Mouse (Mus musculus) lung, adult 18-20 months (tissue): ENCODE results near the gene C130032M10Rik.
"Not testable (repeated sequence)": the region's sequence is repeated elsewhere in the genome, so short reads cannot be mapped to it uniquely, and the experiment has no call there.

Source experiments
- DNase-seq, 2 experiments: peaks; one replicate each; pipeline ENCODE4 v3.0.0; 2022; ENCODE audit warnings: mixed read lengths in 2 of 2

C130032M10Rik gene

GRCm38 (mm10) chr9:114520529-114520928 is 5.0 kb downstream of the C130032M10Rik start:
- DNase-seq, result not testable (repeated sequence)

- no peak for DNase-seq
Measured at GRCm38 (mm10) chr9:114522041-114522440, 6.5 kb downstream of the C130032M10Rik start.

DNA sequence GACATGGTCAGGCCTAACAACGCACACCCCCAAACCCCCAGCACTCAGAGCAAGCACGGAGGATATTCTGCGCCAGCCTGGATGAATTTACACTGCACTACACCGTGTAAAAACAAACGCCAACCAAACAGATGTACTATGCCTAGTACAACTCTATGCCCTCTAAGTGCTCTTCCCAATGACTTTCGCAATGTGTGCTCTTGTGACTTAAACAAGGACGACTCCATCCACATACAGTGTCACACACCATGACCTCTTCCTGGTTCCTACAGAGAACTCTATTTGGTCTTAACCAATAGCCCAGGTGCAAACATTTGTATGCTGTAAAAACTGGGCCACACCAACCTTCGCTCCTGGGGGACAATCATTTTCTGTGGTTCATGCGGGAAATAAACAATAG is 7.0 kb downstream of the C130032M10Rik start:
- peak in 1 of 2 experiments; percentile 29 for DNase-seq

DNA sequence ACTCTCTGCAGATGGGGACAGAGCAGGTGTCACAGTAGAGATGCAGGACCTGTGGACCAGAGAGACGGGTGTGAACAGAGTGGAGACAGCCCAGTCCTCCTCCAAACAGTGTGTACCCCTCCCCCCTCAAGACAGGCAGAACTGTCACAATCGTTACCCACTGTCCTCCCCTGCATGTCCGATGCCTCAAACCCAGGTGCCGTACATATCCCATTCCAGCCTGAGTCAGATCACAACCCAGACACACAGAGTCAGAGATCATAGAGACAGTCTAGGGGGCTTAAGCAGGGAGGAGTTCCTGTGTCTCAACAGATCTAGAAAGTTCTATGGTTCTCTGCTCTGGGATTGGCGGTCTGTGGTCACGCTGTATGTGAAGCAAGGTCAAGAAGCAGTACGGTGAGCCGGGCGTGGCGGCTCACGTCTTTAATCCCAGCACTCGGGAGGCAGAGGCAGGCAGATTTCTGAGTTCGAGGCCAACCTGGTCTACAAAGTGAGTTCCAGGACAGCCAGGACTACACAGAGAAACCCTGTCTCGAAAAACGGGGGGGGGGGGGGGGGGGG is 9.7 kb downstream of the C130032M10Rik start:
- no peak for DNase-seq

GRCm38 (mm10) chr9:114525891-114526290 is 10.4 kb downstream of the C130032M10Rik start:
- no peak for DNase-seq

DNA sequence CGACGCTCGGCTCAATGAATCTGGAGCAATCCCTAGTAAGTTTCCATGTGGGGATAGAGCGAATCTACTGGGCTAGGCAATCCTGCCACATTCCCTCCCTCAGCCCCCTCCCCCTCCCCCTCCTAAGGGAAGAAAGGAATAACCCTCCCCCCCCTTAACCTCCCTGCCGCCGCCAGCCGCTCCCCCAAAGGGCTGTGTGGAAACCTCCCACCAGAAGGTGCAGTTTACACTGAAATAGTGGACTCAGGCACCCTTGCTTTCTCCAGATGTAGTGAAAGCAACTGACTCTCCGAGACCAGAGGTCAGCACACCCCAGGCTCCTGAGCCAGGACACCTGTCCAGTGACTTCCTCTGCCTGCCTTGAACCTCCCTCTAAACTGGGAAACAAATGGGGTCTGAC is 11.1 kb downstream of the C130032M10Rik start:
- DNase-seq, result no peak

- DNase-seq, result peak; percentile 62 to 64
Measured at GRCm38 (mm10) chr9:114527085-114527484, 11.6 kb downstream of the C130032M10Rik start.

DNA sequence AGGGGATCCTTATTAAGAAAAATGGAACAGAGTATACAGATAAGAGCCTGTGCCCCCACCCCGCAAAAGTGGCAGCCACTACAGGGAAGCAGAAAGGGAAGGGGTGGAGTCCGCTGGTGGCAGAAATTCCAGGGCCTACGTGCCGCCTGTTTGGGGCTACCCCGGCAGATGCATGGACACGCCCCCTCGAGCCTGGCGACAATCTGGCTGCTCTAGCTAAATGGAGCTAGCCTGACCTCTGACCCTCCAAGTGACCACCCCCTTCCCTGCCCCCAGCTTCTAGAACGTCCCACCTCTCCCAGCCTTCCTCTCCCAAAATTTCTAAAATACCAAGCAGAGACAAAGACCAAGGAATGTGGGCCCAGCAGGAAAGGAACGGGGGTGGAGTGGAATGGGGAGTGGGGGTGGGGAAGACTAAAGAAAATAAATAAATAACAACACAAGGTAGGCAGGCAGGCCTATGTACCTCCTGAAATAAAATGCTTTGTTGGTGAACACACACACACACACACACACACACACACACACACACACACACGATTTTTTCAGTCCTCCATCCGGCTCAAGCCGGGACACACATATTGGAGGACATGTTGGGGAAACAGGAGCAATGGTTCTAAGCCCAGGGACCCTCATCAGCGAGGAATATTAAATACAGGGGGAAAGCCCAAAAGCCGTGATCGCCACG is 12.6 kb downstream of the C130032M10Rik start:
- DNase-seq, result peak; percentile 46 to 56

- DNase-seq, result no peak
Measured at GRCm38 (mm10) chr9:114528680-114529048, 13.2 kb downstream of the C130032M10Rik start.

DNA sequence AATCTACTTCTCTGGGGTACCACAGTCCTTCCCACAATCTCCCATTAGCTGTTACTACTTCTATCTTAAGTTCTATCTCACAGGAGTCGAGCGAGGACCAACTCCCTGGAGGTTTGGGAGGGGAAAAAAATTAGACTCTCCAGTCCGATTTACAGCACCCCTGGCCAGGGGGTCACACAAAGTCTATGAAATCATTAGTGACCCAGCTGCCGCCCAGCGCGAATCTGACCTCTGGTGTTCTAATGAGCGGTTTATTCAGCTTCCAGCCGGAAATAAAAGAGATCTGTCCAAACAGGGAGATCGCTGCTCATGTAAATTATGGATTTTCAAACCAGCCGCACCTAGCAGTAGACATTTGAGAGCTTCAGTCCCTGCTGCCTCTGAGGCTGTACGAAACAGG is 15.8 kb downstream of the C130032M10Rik start:
- DNase-seq, result no peak

DNA sequence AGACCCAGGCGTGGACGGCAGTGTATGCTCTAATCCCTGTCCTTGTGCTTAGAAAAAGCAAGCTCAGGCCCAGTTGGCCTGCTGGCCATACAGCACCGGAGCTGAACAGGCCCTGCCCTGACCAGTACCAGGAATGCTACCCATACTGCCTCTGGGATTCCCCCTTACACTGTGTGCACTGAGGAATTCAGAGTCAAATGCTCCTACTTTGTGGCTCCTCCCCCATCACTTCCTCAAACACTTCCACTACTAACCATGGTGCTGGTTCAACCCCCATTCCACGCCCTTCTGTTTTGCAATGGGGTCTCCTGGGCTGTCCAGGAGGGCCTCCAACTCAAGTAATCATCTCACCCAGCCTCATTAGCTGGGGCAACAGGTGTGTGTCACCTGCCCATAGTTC is 18.4 kb downstream of the C130032M10Rik start:
- no peak for DNase-seq

GRCm38 (mm10) chr9:114534747-114535517 is 19.4 kb downstream of the C130032M10Rik start:
- DNase-seq, result no peak

DNA sequence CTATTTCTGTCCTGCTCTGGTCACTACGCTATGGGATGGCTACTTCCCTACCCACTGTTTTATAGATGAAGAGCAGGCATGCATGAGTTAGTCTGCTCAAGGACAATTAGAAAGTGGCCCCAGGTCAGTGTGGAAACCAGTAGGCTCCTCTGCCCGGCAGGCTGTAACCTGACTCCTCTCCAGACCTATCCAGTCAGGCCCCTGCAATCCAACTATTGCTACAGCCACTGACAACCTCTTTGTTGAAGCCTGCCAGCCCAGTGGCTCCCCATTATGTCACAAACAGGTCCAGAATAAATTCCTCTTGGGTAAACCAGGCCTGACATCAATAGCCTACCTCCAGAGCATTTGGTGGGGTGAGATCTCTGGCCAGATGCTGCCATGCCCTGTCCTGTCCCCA is 21.1 kb downstream of the C130032M10Rik start:
- peak in 1 of 2 experiments; percentile 15 for DNase-seq

- no peak for DNase-seq
Measured at GRCm38 (mm10) chr9:114538996-114539563, 23.6 kb downstream of the C130032M10Rik start.

GRCm38 (mm10) chr9:114541279-114541741 is 25.8 kb downstream of the C130032M10Rik start:
- DNase-seq, result no peak

- no peak for DNase-seq
Measured at GRCm38 (mm10) chr9:114543882-114544753, 28.6 kb downstream of the C130032M10Rik start.

DNA sequence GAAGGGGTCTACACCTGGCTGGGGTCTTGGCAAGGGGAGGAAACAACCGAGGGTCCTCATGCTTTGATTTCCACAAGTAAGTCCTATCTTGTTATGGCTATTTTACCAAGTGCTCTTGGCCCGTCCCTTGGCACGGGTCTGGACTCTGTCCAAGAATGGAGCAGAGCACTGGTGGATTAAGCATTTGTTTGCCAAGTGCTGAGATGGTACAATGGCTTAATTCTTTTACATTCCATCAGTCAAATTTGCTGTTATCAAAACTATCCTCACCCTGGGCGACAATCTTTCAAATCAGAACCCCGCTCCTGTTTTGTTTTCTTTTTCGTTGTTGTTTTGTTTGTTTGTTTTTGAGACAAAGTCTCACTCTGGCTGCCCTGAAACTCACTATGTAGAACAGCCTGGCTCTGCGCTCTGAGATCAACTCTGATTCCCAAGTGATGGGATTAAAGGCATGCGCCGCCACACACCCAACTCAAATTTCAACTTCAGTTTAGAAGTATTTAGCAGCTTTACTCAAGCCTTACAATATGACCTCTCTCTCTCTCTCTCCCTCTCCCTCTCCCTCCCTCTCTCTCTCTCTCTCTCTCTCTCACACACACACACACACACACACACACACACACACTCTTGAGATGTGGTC is 29.4 kb downstream of the C130032M10Rik start:
- DNase-seq, result peak in 1 of 2 experiments; percentile 36

- DNase-seq, result no peak
Measured at GRCm38 (mm10) chr9:114546765-114547164, 31.3 kb downstream of the C130032M10Rik start.

DNA sequence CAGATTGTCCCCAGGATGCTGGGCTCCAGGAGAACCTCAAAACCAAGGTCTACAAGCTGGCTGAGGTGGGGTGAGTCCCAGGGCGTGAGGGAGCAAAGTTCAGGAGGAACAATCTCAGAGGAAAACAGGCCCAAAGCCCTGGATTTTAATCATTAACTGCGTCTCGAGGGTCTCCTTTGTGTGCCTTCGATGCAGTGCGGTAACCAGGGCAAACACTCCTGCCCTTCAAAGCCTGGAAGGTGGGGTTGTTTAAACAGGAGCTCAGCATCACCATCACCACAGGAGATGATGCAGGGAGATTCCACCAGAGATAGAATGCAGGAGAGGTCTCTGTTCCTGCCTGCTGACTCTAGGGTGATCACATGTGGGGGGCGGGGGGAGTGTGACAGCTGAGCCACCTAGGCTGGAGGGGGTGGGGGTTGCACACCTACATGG is 32.2 kb downstream of the C130032M10Rik start:
- no peak for DNase-seq

DNA sequence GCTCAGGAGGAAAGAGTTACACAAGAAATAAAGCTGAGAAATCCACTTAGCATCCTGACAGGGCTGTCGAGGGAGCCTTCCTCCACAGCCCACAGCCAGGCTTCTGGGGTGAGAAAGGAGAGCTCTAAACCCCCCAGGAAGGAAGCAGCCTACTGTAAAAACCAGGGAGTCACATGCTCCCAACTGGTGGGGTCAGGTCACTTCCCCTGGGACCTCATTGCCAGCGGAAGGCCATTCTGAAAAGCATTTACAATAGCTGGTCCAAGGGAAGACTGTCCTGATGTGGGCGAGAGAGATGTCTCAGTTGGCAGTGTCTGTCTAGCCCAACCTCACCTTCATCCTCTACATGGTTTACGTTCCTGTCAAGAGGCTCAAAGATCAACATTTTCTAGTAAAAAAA is 33.0 kb downstream of the C130032M10Rik start:
- DNase-seq, result no peak

GRCm38 (mm10) chr9:114549117-114549516 is 33.6 kb downstream of the C130032M10Rik start:
- no peak for DNase-seq

DNA sequence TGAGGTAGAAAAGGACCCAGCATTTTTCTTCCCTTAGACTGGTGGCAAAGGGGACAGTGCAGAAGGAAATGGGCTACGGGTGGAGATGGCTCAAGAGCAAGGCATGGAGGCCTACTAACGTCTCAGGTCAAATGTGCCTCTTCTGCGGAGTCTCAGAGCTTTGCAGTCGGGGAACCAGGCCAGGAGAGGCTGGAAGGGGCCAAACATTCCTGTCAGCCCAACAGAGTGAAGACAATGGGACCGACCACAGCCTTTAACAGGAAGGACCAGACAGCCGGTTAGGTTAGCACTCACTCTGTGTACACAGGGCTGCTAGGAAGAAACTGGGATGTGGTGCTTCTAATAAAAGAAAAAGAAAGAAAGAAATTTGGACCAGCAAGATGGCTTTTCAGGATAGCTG is 34.5 kb downstream of the C130032M10Rik start:
- DNase-seq, result no peak
